Mouse (Mus musculus) bone marrow, adult 2 months (tissue): ENCODE data around the gene Dgcr2.

ENCODE experiments used
- CTCF ChIP-seq: fragments of 200-500 bp; IDR thresholded peaks from 2 replicates; pipeline ENCODE4 v1.5.1; 2011; ENCODE audit warnings: low read length, control low read depth; ENCODE audit not compliant: control insufficient read depth, insufficient read depth
- POLR2A ChIP-seq: fragments of 200-500 bp; IDR thresholded peaks from 2 replicates; pipeline ENCODE4 v1.6.1; 2011; ENCODE audit warnings: low read depth, mild to moderate bottlenecking, control low read depth, low read length, borderline replicate concordance; ENCODE audit not compliant: control insufficient read depth

DNA sequence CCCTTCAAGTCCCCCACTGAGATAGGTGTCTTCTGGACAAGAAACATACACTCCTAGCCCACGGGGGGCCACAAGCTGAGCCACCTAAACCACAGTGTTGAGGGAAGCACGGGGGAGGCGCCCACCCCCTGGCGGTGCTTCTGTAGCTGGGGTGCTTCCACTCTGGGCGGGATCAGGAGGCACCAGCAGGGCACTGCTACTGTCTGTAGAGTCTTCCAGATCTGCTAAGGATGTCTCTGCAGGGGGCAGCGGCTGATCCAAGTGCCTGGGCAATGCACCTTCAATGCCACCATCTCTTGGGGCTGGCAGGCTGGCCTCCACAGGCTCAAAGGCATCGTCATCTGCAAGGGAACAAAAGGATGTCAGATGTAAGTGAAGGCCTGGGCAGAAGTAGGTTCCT, 55.9 kb downstream of the Dgcr2 start:
- no peak for TF ChIP-seq CTCF
- TF ChIP-seq POLR2A: no peak
